Mouse (Mus musculus): ENCODE results near the gene Sh2d1b2.
"Not testable (repeated sequence)": the region's sequence is repeated elsewhere in the genome, so short reads cannot be mapped to it uniquely, and the experiment has no call there.

The Sh2d1b2 gene

DNA sequence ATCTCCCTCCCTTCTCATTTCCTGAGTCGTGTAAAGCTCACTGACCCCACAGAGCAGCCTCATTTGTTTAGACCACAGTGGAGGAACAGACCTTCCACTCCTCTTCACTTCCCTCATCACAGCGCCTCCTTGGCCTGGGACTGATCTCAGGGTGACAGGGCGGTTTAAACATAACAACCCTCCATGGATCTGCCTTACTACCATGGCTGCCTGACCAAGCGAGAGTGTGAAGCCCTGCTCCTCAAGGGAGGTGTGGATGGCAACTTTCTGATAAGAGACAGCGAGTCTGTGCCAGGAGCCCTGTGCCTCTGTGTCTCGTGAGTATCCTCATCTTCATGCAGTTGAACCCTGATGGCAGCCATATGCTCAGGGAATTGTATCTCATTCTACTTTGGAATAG, at the start of gene Sh2d1b2:
TSS of gene Sh2d1b2 (plus strand) at position 62 of the 400 bp plus-strand sequence.
- in situ Hi-C loops (cut with MboI, MseI), result not testable (repeated sequence)

DNA sequence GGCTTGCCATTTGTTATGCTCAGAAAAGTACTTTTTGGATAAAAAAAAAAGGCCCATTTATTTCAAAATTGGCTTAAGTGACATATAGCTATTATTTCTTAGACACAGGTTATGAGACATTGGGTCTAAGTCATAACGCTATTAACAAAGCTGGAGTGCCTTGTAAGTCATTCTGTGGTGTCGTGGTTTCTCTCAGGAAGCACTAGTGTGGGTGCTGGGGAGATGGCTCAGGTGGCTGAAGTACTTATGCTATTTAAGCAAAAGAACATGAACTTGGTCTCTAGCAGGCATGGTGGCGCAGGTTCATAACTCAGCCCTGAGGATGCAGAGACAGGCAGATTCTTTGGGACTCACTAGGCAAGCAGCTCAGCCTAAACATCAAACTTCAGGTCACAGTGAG, 47.4 kb upstream of the Sh2d1b2 start:
- in situ Hi-C loops (cut with MboI, MseI), result no loop called here

DNA sequence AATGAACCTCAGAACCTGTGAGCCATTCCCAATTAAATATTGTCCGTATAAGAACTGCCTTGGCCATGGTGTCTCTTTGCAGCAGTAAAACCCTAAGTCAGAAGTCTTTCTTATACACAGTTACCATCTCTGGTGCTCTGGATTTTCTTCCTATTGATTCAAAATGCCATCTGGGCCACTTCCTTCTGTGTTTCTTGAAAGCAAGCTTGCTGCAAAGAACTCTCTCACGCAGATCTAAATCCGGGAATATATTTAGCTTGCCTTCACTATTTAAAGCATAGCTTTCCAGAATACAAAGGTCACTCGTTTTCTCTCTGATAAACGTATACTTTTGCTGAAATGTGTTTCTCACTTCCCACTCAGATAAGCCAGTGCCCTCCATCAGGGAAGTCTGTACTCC, 46.0 kb upstream of the Sh2d1b2 start:
- in situ Hi-C loops (cut with MboI, MseI), result no loop called here

DNA sequence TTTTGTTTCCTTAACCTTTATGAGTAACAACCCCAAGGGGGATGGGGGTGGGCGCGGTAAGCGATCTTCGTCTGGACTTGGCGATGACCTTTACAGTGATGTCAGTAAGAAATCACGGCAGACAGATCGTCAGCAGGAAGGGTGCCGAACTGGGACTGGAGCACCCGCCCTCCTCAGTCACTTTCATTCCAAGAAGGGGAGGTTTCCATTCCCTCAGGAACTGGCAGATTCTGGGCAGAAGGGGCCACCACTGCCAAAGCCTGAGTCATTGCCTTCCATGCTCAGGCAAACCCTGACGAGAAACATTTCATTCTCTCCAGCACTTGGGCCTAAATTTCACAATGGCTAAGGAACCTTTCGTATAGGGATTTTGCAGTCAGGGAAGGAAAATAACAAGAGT, 43.9 kb upstream of the Sh2d1b2 start:
- in situ Hi-C loops (cut with MboI, MseI), result no loop called here

DNA sequence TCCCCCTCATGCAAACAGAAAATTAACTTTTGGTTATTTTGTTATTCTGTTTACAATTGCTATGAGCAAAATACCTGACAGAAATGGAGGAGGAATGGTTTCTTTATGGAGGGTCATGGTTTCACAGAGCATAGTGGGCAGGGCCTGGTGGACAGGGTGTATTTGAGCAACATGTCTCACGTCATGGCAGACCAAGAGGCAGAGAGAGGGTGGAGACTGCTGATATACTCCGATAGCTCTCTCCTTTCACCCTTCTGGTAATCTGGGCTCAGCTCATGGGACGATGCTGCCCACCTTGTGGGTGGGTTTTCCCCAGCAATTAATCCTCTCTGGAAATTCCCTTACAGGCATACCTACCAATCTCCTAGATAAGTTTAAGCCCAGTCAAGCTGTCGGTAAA, 42.3 kb upstream of the Sh2d1b2 start:
- in situ Hi-C loops (cut with MboI, MseI), result no loop called here

DNA sequence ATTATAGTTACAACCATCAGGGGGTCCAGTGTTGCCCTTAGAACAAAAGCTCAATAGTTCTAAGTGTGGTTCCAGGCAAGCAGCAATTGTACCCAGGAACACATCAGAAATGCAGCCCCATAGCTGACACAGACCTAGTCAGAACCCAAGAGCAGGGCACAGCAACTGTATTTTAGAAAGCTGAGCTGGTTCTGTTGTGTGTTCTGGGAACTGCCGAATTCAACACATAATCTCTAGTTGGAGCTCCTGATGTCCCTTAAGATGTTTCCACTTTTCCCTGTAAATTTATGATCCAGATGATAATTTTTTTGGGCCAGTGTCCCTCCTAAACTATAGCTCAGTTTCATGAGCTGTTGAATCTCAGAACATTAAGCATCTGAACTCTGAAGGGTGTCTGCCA, 40.6 kb upstream of the Sh2d1b2 start:
- in situ Hi-C loops (cut with MboI, MseI), result no loop called here

DNA sequence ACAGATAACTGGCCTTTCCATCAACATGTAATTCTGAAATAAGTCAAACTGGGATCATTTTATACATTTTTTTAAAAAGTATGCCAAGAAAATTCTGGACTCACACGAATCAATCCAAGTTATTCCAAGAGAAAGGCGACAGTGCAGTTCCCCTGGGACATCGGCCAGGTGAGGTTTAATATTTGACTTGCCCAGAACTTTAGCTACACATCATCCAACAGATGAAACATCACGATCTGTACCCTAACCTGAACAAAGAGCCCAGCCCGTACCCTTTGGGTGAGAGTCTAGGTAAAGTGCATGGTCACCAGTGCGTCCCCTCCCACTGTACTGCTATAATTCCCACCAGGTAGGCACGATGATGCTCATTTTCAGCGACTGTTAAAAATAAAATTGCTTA, 36.3 kb upstream of the Sh2d1b2 start:
- in situ Hi-C loops (cut with MboI, MseI), result no loop called here

DNA sequence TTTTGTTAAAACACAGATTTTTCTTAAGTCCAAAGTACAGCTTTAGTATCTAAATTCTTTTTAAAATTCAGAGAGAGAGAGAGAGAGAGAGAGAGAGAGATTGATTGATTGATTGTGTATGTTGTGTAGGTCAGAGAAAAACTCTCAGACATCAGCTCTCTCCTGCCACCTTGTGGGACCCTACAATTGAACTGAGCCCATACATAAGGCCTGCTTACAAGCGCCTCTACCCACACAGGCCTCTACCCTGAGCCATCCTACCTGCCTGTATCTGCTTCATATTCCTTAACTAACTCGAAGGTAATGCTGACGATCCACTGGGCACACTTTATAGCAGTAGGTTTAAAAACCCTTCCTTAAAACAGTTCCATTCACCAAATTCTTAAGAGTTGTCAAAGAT, 32.2 kb upstream of the Sh2d1b2 start:
- in situ Hi-C loops (cut with MboI, MseI), result no loop called here

DNA sequence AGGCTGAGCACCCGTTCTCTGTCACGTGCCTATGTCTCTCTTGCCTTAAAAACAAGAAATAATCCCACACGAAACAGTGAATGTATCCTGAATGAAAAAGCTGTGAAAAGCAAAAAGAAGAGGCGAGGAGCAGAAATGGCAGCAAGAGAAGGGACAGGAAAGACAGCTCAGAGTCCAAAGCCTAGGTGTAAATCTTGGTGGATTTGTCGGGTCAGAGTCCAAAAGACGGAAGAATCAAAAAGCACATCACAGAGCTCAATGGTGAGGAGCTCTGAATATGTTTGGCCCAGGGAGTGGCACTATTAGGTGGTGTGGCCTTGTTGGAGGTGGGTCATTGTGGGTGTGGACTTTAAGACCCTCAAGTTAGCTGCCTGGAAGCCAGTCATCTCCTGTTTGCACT, 26.2 kb upstream of the Sh2d1b2 start:
- in situ Hi-C loops (cut with MboI, MseI), result no loop called here

DNA sequence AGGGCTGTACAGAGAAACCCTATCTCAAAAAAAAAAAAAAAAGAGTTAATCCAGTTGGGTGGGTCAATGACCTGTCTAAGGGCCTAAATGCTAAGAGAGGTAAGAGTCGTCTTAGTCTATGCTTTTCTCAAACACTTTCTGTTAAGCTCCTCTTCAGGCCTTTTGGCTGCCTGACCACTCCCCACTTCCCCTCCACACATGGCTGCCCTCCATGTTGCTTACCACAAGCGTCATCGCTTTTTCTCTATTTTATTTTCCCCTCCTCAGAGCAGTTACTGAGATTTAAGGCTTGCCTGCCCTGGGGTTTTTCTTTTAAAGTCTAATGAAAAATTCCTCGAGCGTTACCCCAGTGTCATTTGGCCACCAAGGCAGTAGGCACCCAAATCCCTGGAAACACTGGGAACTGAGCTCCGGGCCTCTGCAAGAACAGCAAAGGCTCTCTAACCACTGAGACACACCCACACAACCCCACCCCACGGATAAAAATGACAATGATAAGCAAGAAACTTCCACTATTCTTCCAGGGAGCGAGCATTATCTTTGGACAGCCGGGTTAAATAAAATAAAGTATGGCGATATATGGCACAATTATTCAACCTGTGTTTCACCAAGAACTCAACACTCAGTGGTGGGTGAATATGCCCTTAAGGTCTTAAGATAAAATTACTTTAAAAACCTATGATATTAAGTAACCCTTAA, 19.2 kb upstream of the Sh2d1b2 start:
- in situ Hi-C loops (cut with MboI, MseI), result loop anchor here (5.0 kb wide), 1 partner anchor 36 kb away; no protein-coding TSS in a partner anchor

DNA sequence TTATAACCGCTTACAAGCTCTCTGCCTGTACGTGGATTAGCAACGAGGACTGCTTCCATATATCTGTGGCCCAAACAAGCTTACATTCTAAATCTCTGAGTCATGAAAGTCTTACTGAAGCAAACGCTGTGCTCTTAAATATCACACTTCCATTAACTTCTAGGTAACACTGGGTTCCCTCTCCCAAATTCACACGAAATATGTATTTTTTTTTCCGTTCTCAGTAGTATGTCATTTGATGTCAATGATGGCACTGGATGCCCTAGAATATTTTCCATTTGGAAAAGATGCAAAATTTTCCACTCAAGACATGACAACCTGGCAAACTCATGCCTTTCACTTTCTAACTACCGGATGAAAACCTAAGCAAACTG, 18.2 kb upstream of the Sh2d1b2 start:
- in situ Hi-C loops (cut with MboI, MseI), result loop anchor here (5.0 kb wide), 1 partner anchor 37 kb away; no protein-coding TSS in a partner anchor

DNA sequence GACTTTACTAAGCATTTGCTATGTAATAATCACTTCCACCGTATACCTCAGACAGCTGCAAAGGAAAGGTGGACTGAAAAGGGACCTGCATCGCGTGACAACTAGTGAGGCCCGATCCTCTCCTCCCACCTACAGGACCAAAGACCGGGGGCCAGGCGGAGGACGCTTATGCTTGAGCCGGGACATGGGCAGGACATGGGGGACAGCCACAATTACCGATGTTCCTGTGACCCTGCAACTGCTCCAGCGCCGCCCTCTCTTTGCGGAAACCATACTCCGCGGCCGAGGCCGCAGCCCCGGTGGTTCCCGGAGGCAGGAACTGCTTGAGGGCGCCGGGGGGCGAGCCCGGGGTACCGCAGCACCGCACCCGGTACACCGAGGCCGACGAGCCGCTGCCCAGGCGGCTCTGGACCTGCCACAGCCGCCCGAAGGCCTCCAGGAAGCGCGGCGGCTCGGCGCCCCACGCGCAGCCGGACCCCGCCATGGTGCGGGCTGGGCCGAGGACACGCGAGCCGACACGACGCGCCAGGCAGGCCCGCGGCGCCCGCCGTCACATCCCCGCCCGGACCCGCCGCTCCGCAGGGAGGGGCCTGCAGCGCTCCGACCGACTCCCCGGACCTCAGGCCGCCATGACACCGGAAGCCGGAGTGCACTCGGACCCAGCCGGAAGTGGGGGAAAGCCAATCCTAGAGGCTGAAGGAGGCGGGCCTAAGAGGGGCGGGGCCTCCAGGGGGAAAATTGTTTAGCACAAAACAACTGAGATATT, 17.6 kb upstream of the Sh2d1b2 start, which contains the start of gene Uhmk1:
TSS of gene Uhmk1 (minus strand) at position 641 of the 766 bp plus-strand sequence.
- in situ Hi-C loops (cut with MboI, MseI), result loop anchor here (5.0 kb wide), 1 partner anchor 38 kb away; no protein-coding TSS in a partner anchor

DNA sequence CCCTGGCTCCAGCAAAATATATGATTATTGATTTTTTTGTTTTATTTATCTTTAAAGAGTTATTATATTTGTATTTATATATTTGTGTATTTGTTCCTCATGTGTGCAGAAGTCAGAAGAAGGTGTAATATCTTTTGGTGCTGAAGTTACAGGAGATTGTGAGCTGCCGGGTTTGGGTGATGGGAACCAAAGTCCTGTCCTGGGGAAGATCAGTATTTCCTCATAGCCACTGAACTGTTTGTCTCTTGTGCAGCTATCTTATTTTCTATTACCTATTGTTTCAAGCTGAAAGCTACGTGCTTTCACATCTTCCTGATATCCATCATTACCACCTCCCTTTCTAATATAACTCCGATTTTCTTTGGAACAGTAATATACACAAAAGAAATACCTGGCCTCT, 17.0 kb upstream of the Sh2d1b2 start:
- in situ Hi-C loops (cut with MboI, MseI), result no loop called here

DNA sequence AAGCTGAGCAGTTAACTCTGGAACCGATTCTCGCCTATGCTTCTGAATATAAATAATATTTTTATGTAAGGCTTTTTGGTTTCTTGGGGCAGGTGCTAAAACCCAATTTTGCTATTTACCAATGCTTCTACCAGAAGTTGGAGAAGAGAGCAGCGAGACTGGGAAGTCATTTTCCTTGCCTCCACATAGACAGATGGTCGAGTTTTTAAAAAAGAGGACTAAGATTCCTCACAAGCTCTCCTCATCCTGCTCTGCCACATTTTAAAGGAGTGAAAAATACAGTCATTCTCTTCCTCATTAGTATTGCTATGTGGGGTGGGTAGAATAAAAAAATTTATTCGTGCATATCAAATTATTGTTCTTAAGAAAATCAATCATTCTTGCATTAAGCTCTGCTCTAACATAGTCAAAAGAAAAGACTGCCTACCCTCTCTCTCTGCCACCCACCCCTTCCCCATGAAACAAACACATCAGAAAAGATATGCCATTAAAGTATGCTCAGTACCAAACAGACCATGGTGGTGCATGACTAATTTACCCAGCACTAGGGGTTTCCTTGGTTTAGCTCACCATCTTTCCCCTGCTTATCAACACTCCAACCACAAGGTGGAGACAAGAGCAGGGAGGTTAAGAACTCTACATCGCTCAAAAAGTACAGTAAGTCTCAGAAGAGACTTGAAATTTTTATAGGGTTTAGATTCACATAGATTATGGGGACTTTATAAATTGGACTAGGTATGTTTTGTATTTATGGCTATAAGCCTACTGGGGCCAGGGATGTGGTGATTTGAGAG, 14.3 kb upstream of the Sh2d1b2 start:
- in situ Hi-C loops (cut with MboI, MseI), result no loop called here

DNA sequence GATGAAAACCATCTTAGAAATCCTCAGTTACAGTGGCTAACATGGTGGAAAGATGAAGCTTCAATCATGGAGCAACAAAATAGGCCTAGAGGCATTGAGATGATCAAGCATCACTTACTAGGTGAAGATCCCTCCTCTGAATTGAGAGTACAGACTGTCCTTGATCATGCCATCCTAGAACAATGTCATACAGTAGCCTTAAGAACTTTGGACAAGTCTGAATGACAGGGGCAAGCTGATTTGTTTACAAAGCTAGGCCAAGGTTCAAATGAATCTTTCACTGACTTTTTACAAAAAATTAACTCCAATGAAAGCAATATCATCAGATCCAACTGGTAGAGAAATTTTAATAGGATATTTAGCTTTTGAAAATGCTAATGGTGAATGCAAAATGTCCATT, 12.2 kb upstream of the Sh2d1b2 start:
- in situ Hi-C loops (cut with MboI, MseI), result no loop called here

DNA sequence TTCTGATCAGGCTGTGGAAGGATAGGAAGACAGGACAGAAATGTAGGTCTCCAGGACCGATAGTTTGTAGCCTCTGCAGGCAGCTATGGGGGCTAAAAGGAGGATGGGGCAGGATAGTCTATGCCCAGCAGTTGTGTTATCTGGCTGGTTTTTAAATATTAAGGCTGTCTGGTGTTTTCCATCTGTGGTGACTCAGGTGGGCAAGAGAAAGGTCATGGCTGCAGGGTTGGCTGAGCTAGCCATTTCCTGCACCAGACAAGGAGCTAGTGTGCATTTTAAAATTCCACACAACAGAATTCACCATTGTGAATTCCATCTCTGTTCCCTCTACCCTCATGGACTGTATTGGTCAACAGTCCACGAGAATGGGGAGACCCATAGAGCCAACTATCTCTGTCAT, 9.3 kb upstream of the Sh2d1b2 start:
- in situ Hi-C loops (cut with MboI, MseI), result no loop called here

DNA sequence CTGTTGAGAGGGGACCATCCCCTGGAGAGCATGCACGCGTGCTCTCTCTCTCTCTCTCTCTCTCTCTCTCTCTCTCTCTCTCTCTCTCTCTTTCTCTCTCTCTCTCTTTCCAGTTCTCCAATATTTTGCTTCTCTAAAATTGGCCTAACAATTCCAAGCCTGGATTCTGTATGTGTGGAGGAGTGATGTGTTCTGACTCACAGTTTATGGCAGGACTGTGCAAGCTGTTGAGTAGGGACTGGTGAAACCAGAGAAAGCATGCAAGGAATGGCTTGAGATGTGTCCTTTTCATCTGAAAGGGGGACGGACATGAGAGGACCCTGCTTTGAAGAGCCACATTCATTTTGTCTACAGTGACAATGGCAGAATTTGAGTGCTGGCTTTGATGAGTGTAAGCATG, 12.5 kb downstream of the Sh2d1b2 start:
- in situ Hi-C loops (cut with MboI, MseI), result no loop called here

DNA sequence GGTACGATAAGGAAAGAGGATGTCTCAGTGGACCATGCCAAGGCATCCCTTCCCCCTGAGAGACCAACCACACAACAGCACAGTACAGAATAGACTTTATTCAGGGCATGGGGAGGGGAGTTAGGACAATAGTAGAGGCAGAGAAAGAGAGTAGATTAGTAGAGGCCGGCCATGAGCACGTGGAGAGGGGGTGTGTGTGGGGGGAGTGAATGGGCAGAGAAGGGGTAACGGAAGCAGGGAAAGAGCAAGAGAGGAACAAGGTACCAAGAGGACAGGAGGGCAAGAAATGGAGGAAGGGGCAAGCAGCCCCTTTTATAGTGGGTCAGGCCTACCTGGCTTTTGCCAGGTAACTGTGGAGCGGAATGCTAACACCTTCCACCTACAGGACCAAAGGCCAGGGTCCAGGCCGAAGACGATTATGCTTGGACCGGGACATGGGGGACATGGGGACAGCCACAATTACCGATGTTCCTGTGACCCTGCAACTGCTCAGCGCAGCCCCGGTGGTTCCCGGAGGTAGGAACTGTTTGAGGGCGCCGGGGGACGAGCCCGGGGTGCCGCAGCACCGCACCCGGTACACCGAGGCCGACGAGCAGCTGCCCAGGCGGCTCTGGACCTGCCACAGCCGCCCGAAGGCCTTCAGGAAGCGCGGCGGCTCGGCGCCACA, 22.5 kb downstream of the Sh2d1b2 start:
- in situ Hi-C loops (cut with MboI, MseI), result no loop called here

DNA sequence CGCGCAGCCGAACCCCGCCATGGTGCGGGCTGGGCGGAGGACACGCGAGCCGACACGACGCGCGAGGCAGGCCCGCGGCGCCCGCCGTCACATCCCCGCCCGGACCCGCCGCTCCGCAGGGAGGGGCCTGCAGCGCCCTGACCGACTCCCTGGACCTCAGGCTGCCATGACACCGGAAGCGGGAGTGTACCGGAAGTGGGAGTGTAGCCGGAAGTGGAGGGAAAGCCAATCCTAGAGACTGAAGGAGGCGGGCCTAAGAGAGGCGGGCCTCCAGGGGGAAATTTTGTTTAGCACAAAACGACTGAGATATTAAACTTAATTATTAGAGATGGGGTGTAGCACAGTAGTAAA, 23.0 kb downstream of the Sh2d1b2 start:
- in situ Hi-C loops (cut with MboI, MseI), result no loop called here

DNA sequence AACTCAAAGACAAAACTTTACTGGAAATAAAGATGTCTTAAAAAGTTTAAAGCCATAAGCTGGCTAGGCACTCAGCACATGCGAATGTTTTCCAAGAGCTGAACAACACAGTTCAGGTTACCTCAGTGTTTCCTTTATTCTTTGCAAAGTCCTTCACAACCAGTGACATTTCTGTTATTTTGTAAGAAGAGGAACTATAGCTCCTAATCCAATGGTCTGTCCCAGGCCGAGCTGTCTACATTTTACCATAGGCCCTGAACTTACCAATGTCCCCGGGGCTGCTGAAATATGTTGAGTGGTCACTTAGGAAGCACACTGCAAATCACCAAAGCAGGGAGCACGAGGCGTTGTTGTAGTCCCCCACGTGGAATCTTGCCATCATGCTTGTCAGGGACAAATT, 37.7 kb downstream of the Sh2d1b2 start:
- in situ Hi-C loops (cut with MboI, MseI), result no loop called here

DNA sequence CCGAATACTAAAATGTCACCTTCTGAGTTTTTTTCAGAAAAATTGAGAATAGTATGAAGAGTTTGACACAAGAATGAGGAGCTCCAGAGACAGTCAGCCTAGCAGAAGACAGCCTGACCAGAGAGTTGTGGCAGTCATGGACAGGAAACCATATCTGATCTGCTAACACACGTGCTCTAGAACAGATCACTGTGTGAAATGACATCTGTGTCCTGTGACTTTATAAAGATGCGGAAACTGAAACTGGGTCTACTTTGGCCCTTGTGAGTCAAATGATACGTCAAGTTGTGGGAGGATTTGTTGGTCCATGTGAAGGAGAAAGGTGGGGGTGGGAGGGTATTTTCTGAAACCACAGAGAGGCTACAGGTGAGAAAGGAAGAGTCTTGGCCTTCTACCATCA, 38.1 kb downstream of the Sh2d1b2 start:
- in situ Hi-C loops (cut with MboI, MseI), result no loop called here

DNA sequence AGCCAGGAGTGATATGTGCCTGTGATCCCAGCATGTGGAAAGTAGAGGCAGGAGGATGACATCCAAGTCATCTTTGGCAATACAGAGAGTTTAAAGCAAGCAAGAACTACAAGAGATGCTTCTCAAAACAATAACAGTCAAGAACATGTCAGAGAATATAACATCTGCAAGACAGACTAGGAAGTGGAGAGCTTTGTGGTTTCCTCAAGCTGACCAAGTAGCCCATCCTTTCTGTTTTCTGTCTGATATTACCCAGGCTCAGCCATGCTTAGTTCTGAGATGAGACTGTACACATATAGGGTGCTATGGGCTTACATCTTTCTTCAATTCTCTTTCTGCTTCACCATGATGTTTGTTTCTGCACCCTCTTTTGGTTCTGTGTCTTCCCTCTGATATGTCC, 40.7 kb downstream of the Sh2d1b2 start:
- in situ Hi-C loops (cut with MboI, MseI), result no loop called here

Data from T-helper 2 cell (primary cell).